ENCODE assay signal across 11 mouse cellular contexts in genomic region chr7:35718421-35719178, GRCm38 (mm10). TPM values are rescaled to one million over a fixed set of nuclear protein-coding genes. Genes with fewer than 3 reads are reported as not detected.
DNase-seq lines count a peak whose midpoint lies in the region; ATAC-seq and TF ChIP-seq lines count a peak whose summit lies in the region.
"Had no signal": no experiment of that assay in that cellular context is flagged by ENCODE, and none has a peak within 500 bp of the region (broad histone marks: within the 10 kb centered on the region; RNA-seq: fewer than 3 reads in every experiment).

No protein-coding gene starts in this region.

- no peaks in the 10 kb centered on the region for H3K9me3 ChIP-seq in liver, postnatal 0 days (ENCODE audit: low read length)
- H3K9me3 ChIP-seq in E14TG2a.4 (ENCODE audit: low read length) = peaks cover 2% of the 10 kb centered on the region; the same call in 1 of the 2 replicates
- no peaks in the 10 kb centered on the region for H3K9me3 ChIP-seq in heart, embryonic 11.5 days (replicated peaks; ENCODE audit: control insufficient read depth, low read length)

- no peak overlapping the region for H3K27ac ChIP-seq in cerebellum, adult 2 months (ENCODE audit: insufficient read depth, low read length)
- no peak overlapping the region for H3K27ac ChIP-seq in liver, postnatal 0 days (ENCODE audit: low read depth)
- no peak overlapping the region for H3K27ac ChIP-seq in heart, embryonic 11.5 days (ENCODE audit: low read depth, low read length)
- H3K27ac ChIP-seq: heart, adult 2 months; macrophage had no signal

- H3K36me3 ChIP-seq in liver, postnatal 0 days (replicated peaks; ENCODE audit: insufficient read depth, low read length) = peaks cover 23% of the 10 kb centered on the region
- H3K36me3 ChIP-seq in E14TG2a.4 (ENCODE audit: insufficient read depth, low read length) = peaks cover 42% of the 10 kb centered on the region
- H3K36me3 ChIP-seq in heart, embryonic 11.5 days (ENCODE audit: control insufficient read depth, insufficient read depth, low read length) = peaks cover 15% of the 10 kb centered on the region; the same call in 1 of the 2 replicates

- ATAC-seq in liver, postnatal 0 days = no peak
- peak; percentile 53 to 69 for ATAC-seq in hematopoietic stem cell, adult 5-6 weeks (replicated peaks in 1 of 2; ENCODE audit: insufficient read depth in 1 of 2, low FRiP score in 2 of 2, low TSS enrichment in 1 of 2, low read depth in 1 of 2, poor library complexity in 2 of 2, severe bottlenecking in 2 of 2)
- no peak for ATAC-seq in heart, embryonic 11.5 days (replicated peaks; ENCODE audit: insufficient number of reproducible peaks, low FRiP score, low TSS enrichment)

- DNase-seq in cerebellum, adult 2 months = no peak
- no peak for DNase-seq in cerebellum, adult 8-10 months
- no peak for DNase-seq in liver, postnatal 0 days
- DNase-seq in liver = no peak
- DNase-seq in spleen, adult 18-20 months = no peak
- DNase-seq: adrenal gland, postnatal 10 days; heart, adult 2 months had no signal

- no peak overlapping the region for H3K4me2 ChIP-seq in liver, postnatal 0 days (ENCODE audit: low read depth, low read length)
- H3K4me2 ChIP-seq in heart, embryonic 11.5 days = no peak overlapping the region

- H3K4me1 ChIP-seq in cerebellum, adult 2 months (ENCODE audit: control insufficient read depth, insufficient read depth, low read length) = no peaks in the 10 kb centered on the region
- no peaks in the 10 kb centered on the region for H3K4me1 ChIP-seq in liver, postnatal 0 days (ENCODE audit: insufficient read depth)
- peaks cover 3% of the 10 kb centered on the region for H3K4me1 ChIP-seq in E14TG2a.4 (replicated peaks; ENCODE audit: low read depth, low read length)
- H3K4me1 ChIP-seq in heart, embryonic 11.5 days (ENCODE audit: control insufficient read depth, insufficient read depth, low read length) = no peaks in the 10 kb centered on the region

- H3K4me3 ChIP-seq in cerebellum, adult 2 months (replicated peaks; ENCODE audit: insufficient read depth, low read depth, low read length) = no peak overlapping the region
- no peak overlapping the region for H3K4me3 ChIP-seq in liver, postnatal 0 days (ENCODE audit: low read depth, low read length)
- H3K4me3 ChIP-seq in E14TG2a.4 (replicated peaks; ENCODE audit: low read length) = no peak overlapping the region
- no peak overlapping the region for H3K4me3 ChIP-seq in heart, embryonic 11.5 days (ENCODE audit: low read depth, low read length)
- H3K4me3 ChIP-seq: heart, adult 2 months had no signal

- H3K9ac ChIP-seq in liver, postnatal 0 days (replicated peaks) = no peak overlapping the region
- H3K9ac ChIP-seq in heart, embryonic 11.5 days (ENCODE audit: low read depth, low read length) = no peak overlapping the region

- TF ChIP-seq POLR2A in cerebellum, adult 2 months (IDR thresholded peaks at IDR 0.05; ENCODE audit: borderline replicate concordance, insufficient read depth, low read length) = no peak

- TF ChIP-seq EP300 in liver, postnatal 0 days (IDR thresholded peaks at IDR 0.05; ENCODE audit: low read depth) = no peak

- TF ChIP-seq CTCF in cerebellum, adult 2 months (IDR thresholded peaks at IDR 0.05; ENCODE audit: borderline replicate concordance, insufficient read depth, low read depth, low read length) = 0 out of 2 replicates have a peak, but pooled peaks have one; percentile 11
- TF ChIP-seq CTCF in liver, postnatal 0 days (IDR thresholded peaks at IDR 0.05; ENCODE audit: low read depth) = peak; percentile 49
- TF ChIP-seq CTCF in E14TG2a.4 (conservative IDR thresholded peaks at IDR 0.05; ENCODE audit: low read length) = peak; percentile 54

- H3K27me3 ChIP-seq in cerebellum, adult 2 months (ENCODE audit: control insufficient read depth, insufficient read depth, low read length) = no peaks in the 10 kb centered on the region
- no peaks in the 10 kb centered on the region for H3K27me3 ChIP-seq in liver, postnatal 0 days (ENCODE audit: insufficient read depth, low read length)
- H3K27me3 ChIP-seq in E14TG2a.4 (ENCODE audit: insufficient read depth, low read length) = no peaks in the 10 kb centered on the region
- H3K27me3 ChIP-seq in heart, embryonic 11.5 days (ENCODE audit: control insufficient read depth, insufficient read depth, low read length) = no peaks in the 10 kb centered on the region

- WGBS in cerebellum, adult 2 months = 54% methylated on average over 8 of the region's 8 CpGs
- 82% methylated on average over 8 of the region's 8 CpGs for WGBS in liver, postnatal 0 days (ENCODE audit: insufficient replicate concordance)
- WGBS in heart, embryonic 11.5 days (ENCODE audit: insufficient replicate concordance) = 85% methylated on average over 8 of the region's 8 CpGs

RNA-seq across cellular contexts. Expression of gene Dpy19l3, which starts 35.7 kb away (rescaled TPM):
- polyA plus RNA-seq in cerebellum, adult 2 months (2012; rRNA removed) = 25.5 TPM in 2 replicates
- polyA plus RNA-seq in liver, postnatal 0 days (2015; fragmentation: Nextera tagmentation; extraction: Ambion mirVana) = 6.0 and 8.1 TPM in 2 replicates
- total RNA-seq in hematopoietic stem cell, adult 5-6 weeks (2017) = 24.0 and 32.1 TPM in 2 replicates
- polyA plus RNA-seq in heart, embryonic 11.5 days (2014; fragmentation: Nextera tagmentation; extraction: Ambion mirVana) = 15.9 and 17.9 TPM in 2 replicates

Comparison
In these comparisons a context has a peak if more than half of its experiments do, and no peak if none do; other contexts are left out.
1. ATAC-seq: peak in hematopoietic stem cell, adult 5-6 weeks (2 of 2); none in liver, postnatal 0 days (single experiment) and heart, embryonic 11.5 days (single experiment).
2. Peak in every context shown above with its lines, with median percentiles within 50 percentile points of each other: CTCF ChIP-seq.